Comparison of ENCODE assay signal across 8 mouse cellular contexts in genomic region chr3:97157958-97158599, GRCm38 (mm10). TPM values are rescaled to one million over a fixed set of nuclear protein-coding genes. Genes with fewer than 3 reads are reported as not detected.
DNase-seq lines count a peak whose midpoint lies in the region; ATAC-seq and TF ChIP-seq lines count a peak whose summit lies in the region.

No protein-coding gene starts in this region.

- H3K27ac ChIP-seq in hindbrain, embryonic 11.5 days (ENCODE audit: low read depth, low read length) = 0 out of 2 replicates have a peak overlapping the region, but pooled peaks have one; percentile 47

- ATAC-seq in G1E (ENCODE audit: extremely low read depth, insufficient number of reproducible peaks, low FRiP score, poor library complexity, severe bottlenecking) = no peak
- peak; percentile 55 for ATAC-seq in frontal cortex, adult (ENCODE audit: low TSS enrichment)
- peak; percentile 73 for ATAC-seq in hindbrain, embryonic 11.5 days (ENCODE audit: low FRiP score)

- H3K36me3 ChIP-seq in G1E (replicated peaks) = peaks cover 12% of the 10 kb centered on the region
- H3K36me3 ChIP-seq in hindbrain, embryonic 11.5 days (ENCODE audit: control insufficient read depth, insufficient read depth, low read length) = no peaks in the 10 kb centered on the region

- H3K4me1 ChIP-seq in G1E (ENCODE audit: insufficient read depth, low read depth, low read length) = peaks cover 38% of the 10 kb centered on the region
- H3K4me1 ChIP-seq in hindbrain, embryonic 11.5 days (replicated peaks; ENCODE audit: control insufficient read depth, insufficient read depth, low read length) = peaks cover 4% of the 10 kb centered on the region; the same call in 1 of the 2 replicates

- under 1% methylated on average over 17 of the region's 17 CpGs for WGBS in hindbrain, embryonic 11.5 days

- no peaks in the 10 kb centered on the region for H3K9me3 ChIP-seq in G1E (replicated peaks)
- no peaks in the 10 kb centered on the region for H3K9me3 ChIP-seq in hindbrain, embryonic 11.5 days (ENCODE audit: control insufficient read depth, low read length)

- peaks cover 11% of the 10 kb centered on the region for H3K27me3 ChIP-seq in G1E (ENCODE audit: insufficient read depth, low read length)
- no peaks in the 10 kb centered on the region for H3K27me3 ChIP-seq in hindbrain, embryonic 11.5 days (ENCODE audit: control insufficient read depth, insufficient read depth, low read length)

- TF ChIP-seq CTCF in G1E (IDR thresholded peaks at IDR 0.05; ENCODE audit: low read depth, low read length) = no peak

- H3K4me3 ChIP-seq in G1E (ENCODE audit: low read depth, low read length) = peak overlapping the region; percentile 94
- H3K4me3 ChIP-seq in hindbrain, embryonic 11.5 days (ENCODE audit: low read depth, low read length) = peak overlapping the region; percentile 79

- peak overlapping the region; percentile 81 for H3K4me2 ChIP-seq in hindbrain, embryonic 11.5 days (replicated peaks; ENCODE audit: low read depth, low read length)

- H3K9ac ChIP-seq in hindbrain, embryonic 11.5 days (ENCODE audit: low read depth, low read length) = peak overlapping the region; percentile 79

- DNase-seq in G1E (ENCODE audit: low spot score) = no peak
- DNase-seq in cerebellum, adult 11-12 months = peak; percentile 84
- DNase-seq in hindbrain, embryonic 11.5 days (ENCODE audit: low spot score) = peak; percentile 86
- peak; percentile 90 to 92 for DNase-seq in layer of hippocampus, postnatal 14 days (ENCODE audit: low spot score in 2 of 2)
- DNase-seq in lung, postnatal 10 days = peak; percentile 89
- DNase-seq in retina, embryonic 14.5 days (ENCODE audit: low spot score) = peak; percentile 93
- peak; percentile 56 to 58 for DNase-seq in thymus, postnatal 36 days

RNA-seq across cellular contexts. Expression of gene Acp6, which starts 0.5 kb away (rescaled TPM):
- total RNA-seq in G1E (2014; fragmentation: Nextera tagmentation) (86.3 and 91.1 TPM in 2 replicates), G1E (2017) (50.7 and 59.3 TPM in 2 replicates)
- 54.4 and 62.7 TPM in 2 replicates for polyA plus RNA-seq in G1E (2012)
- 18.1 and 21.1 TPM in 2 replicates for polyA plus RNA-seq in hindbrain, embryonic 11.5 days (2014; fragmentation: Nextera tagmentation; extraction: Ambion mirVana)
- 10 to 100 TPM; 20.7 to 22.1 TPM for total RNA-seq in layer of hippocampus, postnatal 14 days (2021)
